Mouse (Mus musculus) lung, embryonic 14.5 days (tissue): Measurements from ENCODE around the gene Mrpl24. TPM values are rescaled to one million over a fixed set of nuclear protein-coding genes. Genes with fewer than 3 reads are reported as not detected.
A peak's percentile ranks its signal among the peaks of the same experiment; 100 is the strongest.

Source experiments
- ATAC-seq: fragments of 200-750 bp; cut with Nextera tagmentation; 2 replicates; pipeline ENCODE4 v1.8.0; 2017; ENCODE audit warnings: mild to moderate bottlenecking, moderate TSS enrichment, moderate library complexity; ENCODE audit not compliant: insufficient read depth
- DNase-seq: peaks from one replicate; pipeline ENCODE4 v3.0.0-alpha.2; 2015
- H3K27ac ChIP-seq: fragments of 300-500 bp; sonication (generic); 2 replicates; pipeline ENCODE4 v1.5.1; 2014; ENCODE audit warnings: low read depth, mild to moderate bottlenecking, moderate library complexity
- H3K27me3 ChIP-seq: fragments of 300-500 bp; sonication (generic); 2 replicates; pipeline ENCODE4 v1.6.1; 2014; ENCODE audit warnings: low read length, control low read depth; ENCODE audit not compliant: insufficient read depth
- H3K36me3 ChIP-seq: fragments of 300-500 bp; sonication (generic); 2 replicates; pipeline ENCODE4 v1.6.1; 2014; ENCODE audit warnings: control low read depth; ENCODE audit not compliant: insufficient read depth
- H3K4me1 ChIP-seq: fragments of 300-500 bp; sonication (generic); 2 replicates; pipeline ENCODE4 v1.6.1; 2014; ENCODE audit warnings: antibody characterized with exemption, control low read depth; ENCODE audit not compliant: insufficient read depth
- H3K4me2 ChIP-seq: fragments of 300-500 bp; sonication (generic); 2 replicates; pipeline ENCODE4 v1.6.1; 2014; ENCODE audit warnings: mild to moderate bottlenecking
- H3K4me3 ChIP-seq: fragments of 300-500 bp; sonication (generic); 2 replicates; pipeline ENCODE4 v1.5.1; 2014; ENCODE audit warnings: low read depth, low read length
- H3K9ac ChIP-seq: fragments of 300-500 bp; sonication (generic); 2 replicates; pipeline ENCODE4 v1.6.1; 2014
- H3K9me3 ChIP-seq: fragments of 300-500 bp; sonication (generic); 2 replicates; pipeline ENCODE4 v1.6.1; 2016; ENCODE audit warnings: low read depth, low read length, control low read depth
- CTCF ChIP-seq: IDR thresholded peaks from 2 replicates; pipeline ENCODE4 v1.5.1; 2016; ENCODE audit warnings: antibody characterized with exemption, low read depth
- WGBS: fragments of 180-500 bp; shearing (Covaris S2); extraction: QIAGEN DNeasy Blood & Tissue Kit; methylation state at CpG from one replicate; pipeline ENCODE4 v1.1.7; 2014; 5-methylcytosine and 5-hydroxymethylcytosine counted together
- polyA plus RNA-seq: library from polyadenylated mRNA; unstranded; fragments of >200 nt; fragmentation: Nextera tagmentation; extraction: Ambion mirVana; gene quantifications from 2 replicates; pipeline ENCODE4 v1.2.1, GENCODE M21; 2014

The Mrpl24 gene
- polyA plus RNA-seq, 1 experiment from 2014 or later = 65.5 TPM

GRCm38 (mm10) chr3:87970939-87971488, 51.7 kb downstream of the Mrpl24 start, which contains the start of gene Nes:
TSS of gene Nes (plus strand) at chr3:87971078.
- no peaks in the 10 kb centered on the region for H3K27me3 ChIP-seq
- H3K4me2 ChIP-seq = peak within 1 kb of the TSS; percentile 96
- peak within 1 kb of the TSS; percentile 73 for H3K9ac ChIP-seq
- peak within 1 kb of the TSS; percentile 66 for H3K4me3 ChIP-seq
- peak within 1 kb of the TSS; percentile 84 for H3K27ac ChIP-seq
- peaks cover 34% of the 10 kb centered on the region for H3K4me1 ChIP-seq
- peak; percentile 80 for ATAC-seq
- no peak for TF ChIP-seq CTCF
- no peaks in the 10 kb centered on the region for H3K9me3 ChIP-seq
- peak; percentile 96 for DNase-seq
- under 1% methylated on average over 44 of the region's 44 CpGs for WGBS
- H3K36me3 ChIP-seq = peaks cover 13% of the 10 kb centered on the region; the same call in 1 of the 2 replicates

DNA sequence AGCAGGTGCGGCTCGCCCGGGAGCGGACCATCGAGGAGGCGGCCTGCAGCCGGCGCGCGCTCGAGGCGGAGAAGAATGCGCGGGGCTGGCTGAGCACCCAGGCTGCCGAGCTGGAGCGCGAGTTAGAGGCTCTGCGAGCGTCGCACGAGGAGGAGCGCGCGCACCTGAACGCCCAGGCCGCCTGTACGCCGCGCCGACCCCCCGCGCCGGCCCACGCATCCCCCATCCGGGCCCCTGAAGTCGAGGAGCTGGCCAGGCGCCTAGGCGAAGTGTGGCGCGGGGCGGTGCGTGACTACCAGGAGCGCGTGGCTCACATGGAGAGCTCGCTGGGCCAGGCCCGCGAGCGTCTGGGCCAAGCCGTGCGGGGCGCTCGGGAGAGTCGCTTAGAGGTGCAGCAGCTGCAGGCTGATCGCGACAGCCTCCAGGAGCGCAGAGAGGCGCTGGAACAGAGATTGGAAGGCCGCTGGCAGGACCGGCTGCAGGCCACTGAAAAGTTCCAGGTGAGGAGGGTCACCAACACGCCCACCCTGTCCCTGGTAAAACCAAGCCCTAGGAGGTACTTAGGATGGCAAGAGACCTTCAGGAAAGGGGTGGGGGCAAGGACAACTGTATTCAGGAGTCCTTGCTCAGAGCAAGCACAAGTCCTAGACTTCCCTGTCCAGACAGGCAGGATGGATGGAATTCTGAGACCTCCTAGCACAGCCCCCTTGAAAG, 52.3 kb downstream of the Mrpl24 start:
- ATAC-seq (peak; percentile 28), DNase-seq (peak; percentile 62)
- peaks cover 34% of the 10 kb centered on the region for H3K4me1 ChIP-seq
- peak overlapping the region; percentile 84 for H3K27ac ChIP-seq
- H3K9ac ChIP-seq = peak overlapping the region; percentile 73
- peaks cover 13% of the 10 kb centered on the region; the same call in 1 of the 2 replicates for H3K36me3 ChIP-seq
- no peaks in the 10 kb centered on the region for H3K27me3 ChIP-seq
- peak overlapping the region; percentile 66 for H3K4me3 ChIP-seq
- peak overlapping the region; percentile 96 for H3K4me2 ChIP-seq
- H3K9me3 ChIP-seq = no peaks in the 10 kb centered on the region
- TF ChIP-seq CTCF = no peak
- under 1% methylated on average over 59 of the region's 60 CpGs for WGBS

DNA sequence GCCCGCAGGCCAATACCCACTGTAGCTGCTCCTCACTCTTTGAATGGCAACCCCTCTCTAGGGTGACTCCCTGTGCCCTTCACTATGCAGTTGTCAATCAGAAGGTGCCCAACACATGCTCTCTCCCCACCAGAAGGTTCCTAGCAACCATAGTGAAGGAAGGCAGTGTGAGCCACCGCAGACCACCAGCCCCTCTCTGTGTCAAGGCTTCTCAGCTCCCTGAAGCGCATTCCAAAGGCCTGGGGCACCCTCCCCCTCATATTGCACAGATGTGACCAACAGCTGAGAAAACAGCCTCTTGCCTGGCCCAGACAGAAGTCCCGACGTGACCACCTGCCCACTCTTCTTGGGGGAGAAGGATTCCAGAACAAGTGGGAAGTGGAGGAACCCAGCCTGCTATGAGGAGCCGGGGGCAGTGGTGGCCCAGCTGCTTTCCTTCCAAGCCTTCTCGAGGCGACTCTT, 52.9 kb downstream of the Mrpl24 start:
- peak overlapping the region; percentile 66 for H3K4me3 ChIP-seq
- peaks cover 13% of the 10 kb centered on the region; the same call in 1 of the 2 replicates for H3K36me3 ChIP-seq
- H3K27ac ChIP-seq = no peak overlapping the region
- H3K9me3 ChIP-seq = no peaks in the 10 kb centered on the region
- no peak for TF ChIP-seq CTCF
- peaks cover 34% of the 10 kb centered on the region for H3K4me1 ChIP-seq
- DNase-seq (no peak), ATAC-seq (no peak)
- H3K4me2 ChIP-seq = peak overlapping the region; percentile 96
- peak overlapping the region; percentile 73 for H3K9ac ChIP-seq
- H3K27me3 ChIP-seq = no peaks in the 10 kb centered on the region
- WGBS = 9% methylated on average over 8 of the region's 8 CpGs

GRCm38 (mm10) chr3:87972776-87973175, 53.5 kb downstream of the Mrpl24 start:
- TF ChIP-seq CTCF = no peak
- Histone ChIP-seq H3K27me3 (no peaks in the 10 kb centered on the region), H3K27ac (no peak overlapping the region), H3K4me1 (peaks cover 34% of the 10 kb centered on the region), H3K4me2 (peak overlapping the region; percentile 96), H3K4me3 (peak overlapping the region; percentile 66), H3K9ac (peak overlapping the region; percentile 73), H3K36me3 (peaks cover 13% of the 10 kb centered on the region; the same call in 1 of the 2 replicates), H3K9me3 (no peaks in the 10 kb centered on the region)
- 26% methylated on average over 5 of the region's 5 CpGs for WGBS
- peak; percentile 52 for DNase-seq
- no peak for ATAC-seq

Other genes with a start within 250 kb of the Mrpl24 start
- 0.63 and 0.77 TPM in 2 replicates for gene Lrrc71, start 170.9 kb upstream of the Mrpl24 start, polyA plus RNA-seq
- 0.22 and 0.39 TPM in 2 replicates for gene Ntrk1, start 124.3 kb upstream of the Mrpl24 start, polyA plus RNA-seq
- 0.05 TPM in 1 of 2 replicates, not detected in the other for gene Insrr, start 122.6 kb upstream of the Mrpl24 start, polyA plus RNA-seq
- 30.2 and 31.7 TPM in 2 replicates for gene Pear1, start 95.2 kb upstream of the Mrpl24 start, polyA plus RNA-seq
- gene Sh2d2a, start 72.8 kb upstream of the Mrpl24 start, polyA plus RNA-seq = 0.09 TPM in 2 replicates
- gene Prcc, start 33.9 kb upstream of the Mrpl24 start, polyA plus RNA-seq = 13.4 and 14.2 TPM in 2 replicates
- 287 and 288 TPM in 2 replicates for gene Hdgf, start 13.2 kb upstream of the Mrpl24 start, polyA plus RNA-seq
- gene Isg20l2, start 10.8 kb downstream of the Mrpl24 start, polyA plus RNA-seq = 44.0 and 50.5 TPM in 2 replicates
- gene Rrnad1, start 11.2 kb downstream of the Mrpl24 start, polyA plus RNA-seq = 16.4 and 19.6 TPM in 2 replicates
- gene Crabp2, start 29.2 kb downstream of the Mrpl24 start, polyA plus RNA-seq = 7.7 and 10.3 TPM in 2 replicates
- 24.6 and 27.1 TPM in 2 replicates for gene Nes, start 51.6 kb downstream of the Mrpl24 start, polyA plus RNA-seq
- not detected in 2 replicates for gene Bcan, start 80.7 kb downstream of the Mrpl24 start, polyA plus RNA-seq
- not detected in 2 replicates for gene Hapln2, start 108.1 kb downstream of the Mrpl24 start, polyA plus RNA-seq
- 35.8 and 40.6 TPM in 2 replicates for gene Gpatch4, start 123.6 kb downstream of the Mrpl24 start, polyA plus RNA-seq
- gene Naxe, start 139.0 kb downstream of the Mrpl24 start, polyA plus RNA-seq = 183 and 192 TPM in 2 replicates
- not detected in 2 replicates for gene Ttc24, start 158.8 kb downstream of the Mrpl24 start, polyA plus RNA-seq
- 31.2 and 32.5 TPM in 2 replicates for gene Iqgap3, start 162.5 kb downstream of the Mrpl24 start, polyA plus RNA-seq
- gene Mef2d, start 222.9 kb downstream of the Mrpl24 start, polyA plus RNA-seq = 24.7 and 25.4 TPM in 2 replicates